Mouse (Mus musculus): ENCODE data around the gene Slc25a44.

Gene Slc25a44

DNA sequence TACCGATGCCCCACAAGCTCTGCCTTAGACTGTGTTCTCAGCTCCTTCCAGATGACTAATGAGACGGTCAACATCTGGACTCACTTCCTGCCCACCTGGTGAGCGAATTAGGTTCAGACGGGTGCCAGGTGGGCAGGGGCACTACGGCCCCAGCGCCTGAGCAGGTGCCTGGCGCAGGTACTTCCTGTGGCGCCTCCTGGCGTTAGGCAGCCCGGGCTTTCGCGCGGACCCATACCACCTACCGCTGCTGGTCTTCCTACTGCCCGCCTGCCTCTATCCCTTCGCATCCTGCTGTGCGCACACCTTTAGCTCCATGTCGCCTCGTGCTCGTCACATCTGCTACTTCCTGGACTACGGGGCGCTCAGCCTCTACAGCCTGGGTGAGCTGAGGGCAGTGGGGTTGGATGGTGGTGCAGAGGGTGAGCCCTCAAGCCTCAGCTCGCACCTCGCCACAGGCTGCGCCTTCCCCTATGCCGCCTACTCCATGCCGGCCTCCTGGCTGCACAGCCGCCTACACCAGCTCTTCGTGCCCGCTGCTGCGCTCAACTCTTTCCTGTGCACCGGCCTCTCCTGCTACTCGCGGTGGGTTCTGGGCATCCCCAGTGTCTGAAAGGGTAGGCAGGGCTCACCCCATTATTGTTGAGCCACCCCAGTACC is 59.1 kb downstream of the Slc25a44 start:
- no peak for DNase-seq

DNA sequence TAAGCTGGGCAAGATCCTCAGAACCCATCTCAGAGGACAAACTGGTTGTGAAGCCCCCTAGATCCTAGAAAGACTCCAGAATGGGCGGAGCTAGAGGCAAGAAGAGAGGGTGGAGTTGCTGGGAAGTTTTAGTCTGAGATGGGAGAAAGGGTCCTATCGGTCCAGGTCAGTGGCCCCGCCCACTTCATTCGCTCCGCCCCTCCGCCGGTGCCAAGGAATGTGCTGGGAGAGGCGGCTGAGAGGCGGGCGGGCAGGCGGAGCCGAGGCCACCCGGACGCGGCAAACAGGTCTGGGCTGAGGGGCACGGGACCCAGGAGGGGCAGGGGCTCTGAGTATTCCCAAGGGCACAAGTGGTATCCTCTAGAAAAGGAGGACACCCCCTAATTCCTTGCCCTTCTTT is 60.6 kb downstream of the Slc25a44 start, which contains the start of gene Paqr6:
Gene Paqr6 (plus strand): TSS at position 248 of the 400 bp plus-strand sequence.
- no peak for DNase-seq

DNA sequence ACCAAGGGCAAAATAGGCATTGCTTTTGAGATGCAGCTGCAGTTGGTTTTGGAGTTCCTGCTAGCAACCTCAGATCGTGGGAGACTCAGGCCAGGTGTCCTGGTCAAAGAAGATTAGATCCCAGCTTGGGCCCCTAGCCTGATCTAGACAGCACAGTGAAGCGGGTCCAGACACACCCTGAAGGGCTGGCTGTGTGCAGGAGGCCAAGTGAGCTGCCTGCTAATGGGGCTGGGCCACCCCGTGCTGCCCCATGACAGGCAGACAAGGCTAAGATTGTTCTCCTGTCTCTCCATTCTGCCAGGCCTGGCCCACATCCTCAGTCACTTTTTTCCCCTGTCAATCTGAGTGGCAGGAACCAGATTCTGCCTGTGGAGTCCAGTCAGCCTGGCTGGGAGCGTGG is 61.2 kb downstream of the Slc25a44 start:
- DNase-seq: peak; percentile 82

DNA sequence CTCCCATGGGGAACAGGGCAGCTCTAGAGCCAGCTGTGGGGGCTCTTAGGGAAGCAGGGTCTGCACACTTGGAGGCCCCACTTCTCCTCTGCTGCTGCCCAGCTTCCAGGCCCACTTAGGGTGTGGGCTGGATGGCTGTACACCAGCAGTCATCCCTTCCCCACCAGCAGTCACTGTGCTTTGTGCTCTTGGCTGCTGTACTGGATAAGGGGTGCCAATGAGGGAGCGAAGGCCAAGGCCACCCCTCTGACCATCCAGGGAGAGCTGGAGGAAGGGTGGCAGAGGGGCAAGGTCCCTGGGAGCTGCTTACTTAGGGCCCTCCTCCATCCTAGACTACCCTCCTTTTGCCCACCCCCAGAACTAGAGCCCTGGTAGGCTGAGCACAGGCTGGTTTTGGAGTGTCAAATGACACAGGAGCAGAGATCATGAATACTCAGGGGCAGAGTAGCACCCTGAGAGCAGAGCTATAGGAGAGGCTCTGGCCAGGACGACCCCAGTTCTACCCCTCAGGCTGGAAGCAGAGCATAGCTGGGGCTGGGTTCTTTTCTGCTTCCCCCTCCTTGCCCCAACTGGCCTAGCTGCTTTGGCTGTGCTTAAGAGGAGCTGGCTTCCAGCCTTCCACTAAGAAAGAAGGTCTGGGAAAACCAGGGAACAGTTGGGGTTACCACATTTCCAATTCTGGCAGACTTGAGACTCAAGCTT is 63.2 kb downstream of the Slc25a44 start:
- no peak for DNase-seq

DNA sequence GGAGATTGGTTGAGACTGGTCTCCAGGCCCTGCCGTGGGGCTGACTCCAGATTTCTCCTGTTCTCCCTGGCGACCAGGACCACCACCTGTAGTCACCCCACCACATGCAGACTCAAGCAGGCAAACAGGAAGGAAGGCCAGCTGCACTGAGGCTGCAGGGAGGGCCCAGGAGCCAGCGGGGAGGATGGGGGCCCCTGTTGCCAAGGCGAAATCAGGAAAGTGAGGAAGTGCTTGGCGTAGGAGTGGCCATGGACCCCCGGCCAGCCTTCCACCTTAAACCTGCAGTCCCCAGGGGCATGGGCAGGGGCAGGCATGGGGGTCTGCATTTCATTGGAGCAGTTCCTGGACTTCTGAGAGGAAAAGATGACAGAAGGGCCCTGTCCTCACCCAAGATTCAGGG is 63.8 kb downstream of the Slc25a44 start:
- no peak for DNase-seq

Measured in layer of hippocampus, adult 9-11 months (tissue).